Mouse (Mus musculus) urinary bladder, postnatal 0 days (tissue): ENCODE data around the gene Uts2b. TPM values are rescaled to one million over a fixed set of nuclear protein-coding genes. Genes with fewer than 3 reads are reported as not detected.

Experiments used
- polyA plus RNA-seq: library from polyadenylated mRNA; unstranded; fragments of >200 nt; fragmentation: Nextera tagmentation; extraction: Ambion mirVana; gene quantifications from 2 replicates; pipeline ENCODE4 v1.2.1, GENCODE M21; 2015

The Uts2b gene
- polyA plus RNA-seq = 3.1 and 5.9 TPM in 2 replicates

DNA sequence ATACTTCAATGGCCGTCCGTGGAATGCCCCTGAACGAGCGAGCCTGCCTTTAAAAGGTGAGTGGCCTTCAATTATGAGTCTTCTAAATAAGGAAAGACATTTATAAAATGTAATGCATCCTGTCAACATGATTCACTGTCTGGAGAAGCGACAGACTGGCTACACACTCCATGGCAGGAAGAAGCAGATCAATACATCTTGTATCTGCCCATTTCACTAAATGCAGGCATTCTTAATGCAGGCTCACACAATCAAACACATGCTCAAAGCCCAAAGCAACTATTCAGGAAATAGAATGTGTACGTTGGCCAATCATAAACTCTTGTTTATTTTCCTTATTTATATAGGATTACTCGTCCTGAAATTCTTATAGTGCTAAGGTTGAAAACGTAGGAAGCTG is at the start of gene Uts2b:
Gene Uts2b, minus strand, starts transcription at position 49 of the 400 bp plus-strand sequence.

DNA sequence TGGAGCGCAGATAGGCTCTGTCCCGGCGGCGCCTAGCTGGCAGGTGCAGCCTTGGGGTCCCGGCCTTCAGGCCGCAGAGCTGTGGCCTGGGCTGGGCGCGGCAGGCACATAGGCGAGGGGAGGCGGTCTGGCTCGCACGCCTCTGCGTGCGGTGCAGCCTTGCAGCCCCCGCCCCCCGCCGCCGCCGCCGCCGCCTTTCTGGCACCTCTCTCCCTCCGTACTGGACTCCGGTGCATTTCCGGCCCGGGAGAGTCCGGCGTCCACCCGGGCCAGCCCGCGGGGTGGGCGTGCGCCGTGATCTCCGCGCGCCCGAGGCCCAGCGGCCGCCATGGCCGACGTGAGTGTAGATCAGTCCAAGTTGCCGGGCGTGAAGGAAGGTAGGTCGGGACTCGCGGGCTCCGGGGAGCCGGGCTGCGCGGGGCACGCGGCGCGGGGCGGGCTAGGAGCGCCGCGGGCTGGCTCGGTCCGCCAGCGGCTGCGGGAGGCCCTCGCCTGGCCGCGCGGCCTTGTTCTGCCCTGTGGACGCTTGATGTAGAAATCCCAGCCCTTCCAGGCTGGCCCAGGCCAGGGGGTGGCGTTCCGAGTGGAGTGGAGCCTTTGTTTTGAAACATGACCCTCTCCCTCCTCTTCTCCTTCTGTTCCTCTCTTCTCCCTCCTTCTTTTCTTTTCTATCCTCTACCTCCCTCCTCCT is 18.9 kb upstream of the Uts2b start, which contains the start of gene Ccdc50:
Gene Ccdc50, plus strand, starts transcription at position 109 of the 691 bp plus-strand sequence.

DNA sequence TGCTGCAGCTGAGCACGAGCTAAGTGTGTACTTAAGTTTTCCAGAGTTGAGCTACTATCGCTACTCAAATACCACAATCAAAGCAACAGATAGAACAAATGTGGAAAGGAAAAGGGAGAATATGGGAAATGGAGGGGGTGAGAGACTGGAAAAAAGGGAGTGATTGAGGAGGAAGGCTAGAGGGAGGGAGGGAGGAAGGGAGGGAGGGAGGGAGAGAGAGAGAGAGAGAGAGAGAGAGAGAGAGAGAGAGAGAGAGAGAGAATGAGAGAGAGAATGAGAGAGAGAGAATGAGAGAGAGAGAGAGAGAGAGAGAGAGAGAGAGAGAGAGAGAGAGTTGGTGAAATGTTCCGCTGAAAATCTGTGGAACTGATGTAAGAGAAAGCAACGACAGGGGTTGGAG is 62.9 kb downstream of the Uts2b start, which contains the start of gene Ostn:
Gene Ostn, plus strand, starts transcription at position 301 of the 400 bp plus-strand sequence.

Other genes with a start within 250 kb of the Uts2b start
- gene Ostn, start 62.8 kb downstream of the Uts2b start, polyA plus RNA-seq = 0.08 TPM in 1 of 2 replicates, not detected in the other
- 36.0 and 44.3 TPM in 2 replicates for gene Ccdc50, start 18.6 kb upstream of the Uts2b start, polyA plus RNA-seq